Mouse (Mus musculus): ENCODE data around the gene Gm48552.

GRCm38 (mm10) chr10:81415549-81416310 lies 26.9 kb downstream of the Gm48552 start:
- no peak for TF ChIP-seq CTCF (conservative IDR thresholded peaks at IDR 0.05 in 1 of 2, IDR thresholded peaks at IDR 0.05 in 1 of 2; ENCODE audit: low read depth in 2 of 2, low read length in 2 of 2)
- no peak for TF ChIP-seq CHD2 (IDR thresholded peaks at IDR 0.05; ENCODE audit: low read length)
